In the genomic region with DNA sequence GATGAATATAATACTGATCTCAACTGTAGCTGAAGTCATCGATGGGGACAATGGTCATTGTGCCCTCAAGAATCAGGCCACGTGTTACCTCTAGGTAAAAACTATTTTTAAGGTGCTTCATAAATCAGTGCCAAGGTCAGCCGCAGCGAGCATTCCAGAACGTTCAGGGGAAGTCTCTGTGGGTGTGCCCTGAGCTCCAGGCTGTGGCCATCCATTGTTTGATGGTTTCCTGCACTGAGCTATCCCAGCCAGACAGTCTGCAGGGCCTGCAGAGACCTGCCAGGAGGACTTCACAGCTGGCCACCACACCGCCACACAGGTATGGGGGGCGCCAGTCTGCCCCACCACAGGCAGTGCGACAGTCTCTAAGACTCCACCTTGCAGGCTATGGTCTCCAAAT, we compare ENCODE assay signal across 13 mouse cellular contexts.
DNase-seq lines count a peak whose midpoint lies in the region; ATAC-seq and TF ChIP-seq lines count a peak whose summit lies in the region.
"Had no signal": no experiment of that assay in that cellular context is flagged by ENCODE, and none has a peak within 500 bp of the region (broad histone marks: within the 10 kb centered on the region; RNA-seq: fewer than 3 reads in every experiment).

No protein-coding gene starts in this region.

- intact Hi-C loops in gastrocnemius, postnatal 36 days (cut with DNase I) = no loop called here

- H3K27me3 ChIP-seq in heart, embryonic 11.5 days (ENCODE audit: control insufficient read depth, insufficient read depth, low read length) = 0 out of 2 replicates have a peak, but pooled peaks cover 3% of the 10 kb centered on the region
- no peaks in the 10 kb centered on the region for H3K27me3 ChIP-seq in kidney, adult 2 months (replicated peaks; ENCODE audit: control insufficient read depth, insufficient read depth, low read length)
- H3K27me3 ChIP-seq in lung, embryonic 16.5 days (ENCODE audit: control insufficient read depth, insufficient read depth, low read depth, low read length) = no peaks in the 10 kb centered on the region
- H3K27me3 ChIP-seq: limb, embryonic 12.5 days; midbrain, embryonic 12.5 days; neural tube, embryonic 12.5 days had no signal

- DNase-seq in heart, adult 18-20 months = peak; percentile 62 to 76
- DNase-seq in gastrocnemius, postnatal 36 days = peak; percentile 8 to 18
- DNase-seq in kidney, adult 2 months = peak; percentile 73
- DNase-seq in thymus, postnatal 14 days = no peak
- DNase-seq in Muller cell, postnatal 12 days (ENCODE audit: inconsistent ontology term) = no peak
- DNase-seq in left cerebral cortex, adult 11 months (ENCODE audit: low spot score) = no peak

- H3K9me3 ChIP-seq in heart, embryonic 11.5 days (replicated peaks; ENCODE audit: control insufficient read depth, low read length) = no peaks in the 10 kb centered on the region
- no peaks in the 10 kb centered on the region for H3K9me3 ChIP-seq in lung, embryonic 16.5 days (ENCODE audit: control insufficient read depth, low read length)
- H3K9me3 ChIP-seq: hindbrain, embryonic 10.5 days; limb, embryonic 12.5 days; midbrain, embryonic 12.5 days; neural tube, embryonic 12.5 days had no signal

- H3K4me1 ChIP-seq in heart, embryonic 11.5 days (ENCODE audit: control insufficient read depth, insufficient read depth, low read length) = no peaks in the 10 kb centered on the region
- peaks cover 4% of the 10 kb centered on the region; the same call in 1 of the 2 replicates for H3K4me1 ChIP-seq in kidney, adult 2 months (ENCODE audit: control insufficient read depth, insufficient read depth, low read length)
- H3K4me1 ChIP-seq in lung, embryonic 16.5 days (replicated peaks; ENCODE audit: control insufficient read depth, insufficient read depth, low read length) = no peaks in the 10 kb centered on the region
- H3K4me1 ChIP-seq: hindbrain, embryonic 10.5 days; limb, embryonic 12.5 days; midbrain, embryonic 12.5 days; neural tube, embryonic 12.5 days had no signal

- no peak for TF ChIP-seq CTCF in kidney, adult 2 months (conservative IDR thresholded peaks at IDR 0.05; ENCODE audit: insufficient read depth, insufficient read length, low read depth, low read length)

- WGBS in heart, embryonic 11.5 days (ENCODE audit: insufficient replicate concordance) = 61% methylated on average over 8 of the region's 8 CpGs
- whole genome bisulfite sequencing in kidney, adult 2 months = 55% methylated on average over 8 of the region's 8 CpGs
- WGBS in lung, embryonic 16.5 days = 63% methylated on average over 8 of the region's 8 CpGs

- H3K4me2 ChIP-seq in heart, embryonic 11.5 days = no peak overlapping the region
- no peak overlapping the region for H3K4me2 ChIP-seq in lung, embryonic 16.5 days (ENCODE audit: low read depth, low read length)
- H3K4me2 ChIP-seq: limb, embryonic 12.5 days; midbrain, embryonic 12.5 days; neural tube, embryonic 12.5 days had no signal

- H3K9ac ChIP-seq in heart, embryonic 11.5 days (ENCODE audit: low read depth, low read length) = no peak overlapping the region
- H3K9ac ChIP-seq in lung, embryonic 16.5 days (ENCODE audit: low read length) = no peak overlapping the region
- H3K9ac ChIP-seq: limb, embryonic 12.5 days; midbrain, embryonic 12.5 days; neural tube, embryonic 12.5 days had no signal

- no peak for ATAC-seq in heart, embryonic 11.5 days (replicated peaks; ENCODE audit: insufficient number of reproducible peaks, low FRiP score, low TSS enrichment)
- ATAC-seq in lung, embryonic 16.5 days (ENCODE audit: low read depth) = peak; percentile 88

- no peaks in the 10 kb centered on the region for H3K36me3 ChIP-seq in heart, embryonic 11.5 days (ENCODE audit: control insufficient read depth, insufficient read depth, low read length)
- no peaks in the 10 kb centered on the region for H3K36me3 ChIP-seq in kidney, adult 2 months (ENCODE audit: control insufficient read depth, insufficient read depth, low read length)
- no peaks in the 10 kb centered on the region for H3K36me3 ChIP-seq in lung, embryonic 16.5 days (ENCODE audit: control insufficient read depth, insufficient read depth, low read length)
- H3K36me3 ChIP-seq: hindbrain, embryonic 10.5 days; limb, embryonic 12.5 days; midbrain, embryonic 12.5 days; neural tube, embryonic 12.5 days had no signal

- no peak for TF ChIP-seq POLR2A in kidney, adult 2 months (IDR thresholded peaks at IDR 0.05; ENCODE audit: low read depth, low read length)

- H3K27ac ChIP-seq in heart, embryonic 11.5 days (ENCODE audit: low read depth, low read length) = no peak overlapping the region
- H3K27ac ChIP-seq in kidney, adult 2 months (ENCODE audit: insufficient read depth, low read depth, low read length) = peak overlapping the region; percentile 58
- peak overlapping the region; percentile 12 for H3K27ac ChIP-seq in lung, embryonic 16.5 days (ENCODE audit: low read length)
- H3K27ac ChIP-seq: hindbrain, embryonic 10.5 days; layer of hippocampus, adult 2 months; limb, embryonic 12.5 days; midbrain, embryonic 12.5 days; neural tube, embryonic 12.5 days had no signal

- H3K4me3 ChIP-seq in heart, embryonic 11.5 days (ENCODE audit: low read depth, low read length) = no peak overlapping the region
- H3K4me3 ChIP-seq in kidney, adult 2 months (ENCODE audit: insufficient read depth, low read depth, low read length) = no peak overlapping the region
- no peak overlapping the region for H3K4me3 ChIP-seq in lung, embryonic 16.5 days (ENCODE audit: low read length)
- H3K4me3 ChIP-seq: hindbrain, embryonic 10.5 days; layer of hippocampus, adult 2 months; limb, embryonic 12.5 days; midbrain, embryonic 12.5 days; neural tube, embryonic 12.5 days had no signal

Comparison
In these comparisons a context has a peak if more than half of its experiments do, and no peak if none do; other contexts are left out.
1. DNase-seq: peak in heart, adult 18-20 months (2 of 2), gastrocnemius, postnatal 36 days (2 of 2) and kidney, adult 2 months (single experiment); none in thymus, postnatal 14 days (single experiment), Muller cell, postnatal 12 days (single experiment) and left cerebral cortex, adult 11 months (single experiment).